Mouse (Mus musculus): ENCODE results near the gene Olfr913. TPM values are rescaled to one million over a fixed set of nuclear protein-coding genes. Genes with fewer than 3 reads are reported as not detected.

Gene Olfr913
- polyA plus RNA-seq (2015; fragmentation: Nextera tagmentation; extraction: Ambion mirVana) = not detected in 2 replicates

- no peaks in the 10 kb centered on the region for H3K27me3 ChIP-seq (replicated peaks)
- no peaks in the 10 kb centered on the region for H3K36me3 ChIP-seq
- H3K4me1 ChIP-seq = no peaks in the 10 kb centered on the region
- H3K9ac ChIP-seq = no peak within 1 kb of the TSS
- WGBS = 41% methylated on average over 2 of the region's 2 CpGs
- H3K9me3 ChIP-seq = no peaks in the 10 kb centered on the region
- no peak within 1 kb of the TSS for H3K4me3 ChIP-seq
- H3K27ac ChIP-seq (replicated peaks) = no peak within 1 kb of the TSS
- no peak for ATAC-seq (ENCODE audit: extremely low read depth, insufficient number of reproducible peaks, low FRiP score, low TSS enrichment)
- H3K4me2 ChIP-seq = no peak within 1 kb of the TSS
Observed at GRCm38 (mm10) chr9:38592459-38592858, at the start of gene Olfr913. Gene Olfr913 (plus strand): TSS chr9:38592759.

- 53% methylated on average over 1 of the region's 1 CpGs for WGBS
Observed at GRCm38 (mm10) chr9:38579878-38580277, 12.7 kb upstream of the Olfr913 start, which contains the start of gene Olfr912. Gene Olfr912 (plus strand): TSS chr9:38580178.

GRCm38 (mm10) chr9:38591056-38591455, 1.5 kb upstream of the Olfr913 start:
- no peak overlapping the region for H3K4me3 ChIP-seq
- no peaks in the 10 kb centered on the region for H3K9me3 ChIP-seq
- H3K27me3 ChIP-seq (replicated peaks) = no peaks in the 10 kb centered on the region
- no peaks in the 10 kb centered on the region for H3K36me3 ChIP-seq
- no peak for ATAC-seq (ENCODE audit: extremely low read depth, insufficient number of reproducible peaks, low FRiP score, low TSS enrichment)
- H3K27ac ChIP-seq (replicated peaks) = no peak overlapping the region
- no peak overlapping the region for H3K4me2 ChIP-seq
- H3K4me1 ChIP-seq = no peaks in the 10 kb centered on the region
- no peak overlapping the region for H3K9ac ChIP-seq
- 38% methylated on average over 1 of the region's 1 CpGs for WGBS

More at GRCm38 (mm10) chr9:38579878-38580277, 12.7 kb upstream of the Olfr913 start, which contains the start of gene Olfr912:
- no peaks in the 10 kb centered on the region for H3K4me1 ChIP-seq
- no peaks in the 10 kb centered on the region for H3K36me3 ChIP-seq
- no peak within 1 kb of the TSS for H3K4me3 ChIP-seq
- ATAC-seq (ENCODE audit: extremely low read depth, insufficient number of reproducible peaks, low FRiP score, low TSS enrichment) = no peak
- no peaks in the 10 kb centered on the region for H3K27me3 ChIP-seq (replicated peaks)
- H3K27ac ChIP-seq (replicated peaks) = no peak within 1 kb of the TSS
- H3K4me2 ChIP-seq = no peak within 1 kb of the TSS
- H3K9ac ChIP-seq = no peak within 1 kb of the TSS
- H3K9me3 ChIP-seq = no peaks in the 10 kb centered on the region; the same call in 1 of the 2 replicates

GRCm38 (mm10) chr9:38604802-38605201, 12.2 kb downstream of the Olfr913 start, which contains the start of gene Olfr914:
Gene Olfr914 (plus strand): TSS chr9:38605102.
- H3K4me1 ChIP-seq = no peaks in the 10 kb centered on the region
- H3K36me3 ChIP-seq = no peaks in the 10 kb centered on the region
- H3K4me2 ChIP-seq = no peak within 1 kb of the TSS
- H3K4me3 ChIP-seq = no peak within 1 kb of the TSS
- no peaks in the 10 kb centered on the region for H3K27me3 ChIP-seq (replicated peaks)
- H3K9me3 ChIP-seq = no peaks in the 10 kb centered on the region
- no peak within 1 kb of the TSS for H3K9ac ChIP-seq
- H3K27ac ChIP-seq (replicated peaks) = no peak within 1 kb of the TSS
- ATAC-seq (ENCODE audit: extremely low read depth, insufficient number of reproducible peaks, low FRiP score, low TSS enrichment) = no peak
- 55% methylated on average over 2 of the region's 2 CpGs for WGBS

- Histone ChIP-seq H3K9ac (no peak overlapping the region), H3K9me3 (peaks cover 3% of the 10 kb centered on the region; the same call in 1 of the 2 replicates), H3K27ac (replicated peaks) (no peak overlapping the region), H3K4me1 (no peaks in the 10 kb centered on the region), H3K27me3 (replicated peaks) (no peaks in the 10 kb centered on the region), H3K36me3 (no peaks in the 10 kb centered on the region), H3K4me3 (no peak overlapping the region), H3K4me2 (no peak overlapping the region)
- ATAC-seq (ENCODE audit: extremely low read depth, insufficient number of reproducible peaks, low FRiP score, low TSS enrichment) = no peak
- WGBS = 68% methylated on average over 4 of the region's 4 CpGs
Observed at GRCm38 (mm10) chr9:38632406-38632805, 39.8 kb downstream of the Olfr913 start.

Other genes starting within 250 kb of the Olfr913 start
- not detected in 2 replicates for gene Olfr898, start 244.3 kb upstream of the Olfr913 start, polyA plus RNA-seq (2015; fragmentation: Nextera tagmentation; extraction: Ambion mirVana)
- gene Olfr250, start 225.9 kb upstream of the Olfr913 start, polyA plus RNA-seq (2015; fragmentation: Nextera tagmentation; extraction: Ambion mirVana) = not detected in 2 replicates
- not detected in 2 replicates for gene Olfr251, start 215.7 kb upstream of the Olfr913 start, polyA plus RNA-seq (2015; fragmentation: Nextera tagmentation; extraction: Ambion mirVana)
- not detected in 2 replicates for gene Olfr147, start 191.1 kb upstream of the Olfr913 start, polyA plus RNA-seq (2015; fragmentation: Nextera tagmentation; extraction: Ambion mirVana)
- gene Olfr901, start 163.3 kb upstream of the Olfr913 start, polyA plus RNA-seq (2015; fragmentation: Nextera tagmentation; extraction: Ambion mirVana) = not detected in 2 replicates
- not detected in 2 replicates for gene Olfr902, start 145.1 kb upstream of the Olfr913 start, polyA plus RNA-seq (2015; fragmentation: Nextera tagmentation; extraction: Ambion mirVana)
- gene Olfr904, start 129.6 kb upstream of the Olfr913 start, polyA plus RNA-seq (2015; fragmentation: Nextera tagmentation; extraction: Ambion mirVana) = not detected in 2 replicates
- not detected in 2 replicates for gene Olfr905, start 121.7 kb upstream of the Olfr913 start, polyA plus RNA-seq (2015; fragmentation: Nextera tagmentation; extraction: Ambion mirVana)
- gene Olfr906, start 105.7 kb upstream of the Olfr913 start, polyA plus RNA-seq (2015; fragmentation: Nextera tagmentation; extraction: Ambion mirVana) = not detected in 2 replicates
- not detected in 2 replicates for gene Olfr907, start 97.0 kb upstream of the Olfr913 start, polyA plus RNA-seq (2015; fragmentation: Nextera tagmentation; extraction: Ambion mirVana)
- not detected in 2 replicates for gene Olfr911-ps1, start 71.2 kb upstream of the Olfr913 start, polyA plus RNA-seq (2015; fragmentation: Nextera tagmentation; extraction: Ambion mirVana)
- gene Olfr910, start 54.9 kb upstream of the Olfr913 start, polyA plus RNA-seq (2015; fragmentation: Nextera tagmentation; extraction: Ambion mirVana) = not detected in 2 replicates
- not detected in 2 replicates for gene Olfr912, start 12.6 kb upstream of the Olfr913 start, polyA plus RNA-seq (2015; fragmentation: Nextera tagmentation; extraction: Ambion mirVana)
- gene Olfr914, start 12.3 kb downstream of the Olfr913 start, polyA plus RNA-seq (2015; fragmentation: Nextera tagmentation; extraction: Ambion mirVana) = not detected in 2 replicates
- gene Olfr916, start 67.1 kb downstream of the Olfr913 start, polyA plus RNA-seq (2015; fragmentation: Nextera tagmentation; extraction: Ambion mirVana) = not detected in 2 replicates
- not detected in 2 replicates for gene Olfr917, start 73.1 kb downstream of the Olfr913 start, polyA plus RNA-seq (2015; fragmentation: Nextera tagmentation; extraction: Ambion mirVana)
- gene Olfr918, start 81.8 kb downstream of the Olfr913 start, polyA plus RNA-seq (2015; fragmentation: Nextera tagmentation; extraction: Ambion mirVana) = not detected in 2 replicates
- gene Olfr919, start 110.9 kb downstream of the Olfr913 start, polyA plus RNA-seq (2015; fragmentation: Nextera tagmentation; extraction: Ambion mirVana) = not detected in 2 replicates
- gene Vwa5a, start 125.5 kb downstream of the Olfr913 start, polyA plus RNA-seq (2015; fragmentation: Nextera tagmentation; extraction: Ambion mirVana) = 16.3 and 18.8 TPM in 2 replicates
- gene Olfr920, start 159.5 kb downstream of the Olfr913 start, polyA plus RNA-seq (2015; fragmentation: Nextera tagmentation; extraction: Ambion mirVana) = 0.07 TPM in 1 of 2 replicates, not detected in the other
- not detected in 2 replicates for gene Olfr921, start 180.3 kb downstream of the Olfr913 start, polyA plus RNA-seq (2015; fragmentation: Nextera tagmentation; extraction: Ambion mirVana)
- not detected in 2 replicates for gene Olfr922, start 221.9 kb downstream of the Olfr913 start, polyA plus RNA-seq (2015; fragmentation: Nextera tagmentation; extraction: Ambion mirVana)
- not detected in 2 replicates for gene Olfr923, start 233.8 kb downstream of the Olfr913 start, polyA plus RNA-seq (2015; fragmentation: Nextera tagmentation; extraction: Ambion mirVana)